Mouse (Mus musculus): Measurements from ENCODE around the gene March7.

Gene March7

DNA sequence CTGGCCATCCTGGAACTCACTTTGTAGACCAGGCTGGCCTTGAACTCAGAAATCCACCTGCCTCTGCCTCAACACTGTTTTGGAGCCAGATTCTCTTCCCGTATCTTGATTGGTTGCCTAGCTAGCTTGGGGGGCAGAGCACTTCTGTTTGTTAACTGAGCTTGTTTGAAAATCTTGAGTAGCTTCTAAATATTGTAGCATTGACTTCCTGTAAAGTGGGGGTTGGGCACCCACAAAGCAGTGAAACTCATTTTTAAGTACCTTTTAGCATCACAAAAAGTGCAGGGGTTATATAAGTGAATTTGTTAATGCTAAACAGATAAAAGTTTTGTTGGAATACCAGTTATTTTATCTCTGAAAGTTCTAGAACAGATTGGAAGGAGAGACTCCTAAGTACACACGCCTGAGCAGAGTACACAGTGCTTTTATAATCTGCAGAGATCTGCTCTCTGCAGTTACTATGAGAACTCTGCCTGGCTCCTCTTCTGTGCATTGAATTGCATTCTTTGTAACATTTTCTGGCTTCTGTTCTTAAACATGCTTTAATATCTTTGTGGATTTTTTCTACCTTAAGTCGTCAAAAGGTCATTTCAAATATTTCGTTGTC is 7.0 kb downstream of the March7 start:
- DNase-seq: no peak

DNA sequence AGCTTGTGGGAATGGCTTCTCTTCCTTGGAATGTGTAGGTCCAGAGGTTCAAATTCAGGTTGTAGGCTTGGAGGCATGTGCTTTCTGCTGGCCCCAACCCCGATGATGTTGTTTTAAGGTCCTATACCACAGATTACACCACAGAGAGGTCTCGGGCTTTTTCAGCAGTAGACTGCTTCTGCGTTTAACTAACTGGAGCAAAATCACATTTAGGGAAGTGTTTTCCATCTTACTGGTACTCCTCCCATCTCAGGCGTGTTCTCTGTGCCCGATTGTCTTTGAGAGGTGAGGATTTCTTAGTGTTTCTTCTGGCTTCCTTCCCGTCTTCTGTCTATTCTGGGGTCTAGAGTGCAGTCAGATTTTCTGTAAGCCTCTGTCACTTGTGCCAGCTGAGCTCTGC is 7.9 kb downstream of the March7 start:
- no peak for DNase-seq

DNA sequence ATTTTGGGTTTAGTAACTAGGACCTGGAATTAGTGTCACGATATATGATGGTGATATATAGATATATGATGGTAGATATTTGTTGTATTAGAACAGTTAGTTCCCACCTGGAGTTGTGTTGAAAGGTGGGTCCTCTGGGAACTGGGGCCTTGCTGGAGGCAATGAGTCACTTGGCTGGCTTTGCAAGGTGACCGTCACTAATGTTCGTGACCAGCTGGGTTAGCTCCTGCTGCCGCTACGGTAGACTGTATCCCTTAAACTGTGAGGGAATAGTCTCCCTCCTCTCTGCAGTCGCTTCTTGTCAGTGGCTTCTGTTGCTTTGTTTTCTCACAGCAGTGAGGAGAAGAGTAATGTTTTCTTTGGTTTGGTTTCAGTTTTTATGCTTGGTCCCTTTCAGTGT is 11.5 kb downstream of the March7 start:
- DNase-seq: no peak

DNA sequence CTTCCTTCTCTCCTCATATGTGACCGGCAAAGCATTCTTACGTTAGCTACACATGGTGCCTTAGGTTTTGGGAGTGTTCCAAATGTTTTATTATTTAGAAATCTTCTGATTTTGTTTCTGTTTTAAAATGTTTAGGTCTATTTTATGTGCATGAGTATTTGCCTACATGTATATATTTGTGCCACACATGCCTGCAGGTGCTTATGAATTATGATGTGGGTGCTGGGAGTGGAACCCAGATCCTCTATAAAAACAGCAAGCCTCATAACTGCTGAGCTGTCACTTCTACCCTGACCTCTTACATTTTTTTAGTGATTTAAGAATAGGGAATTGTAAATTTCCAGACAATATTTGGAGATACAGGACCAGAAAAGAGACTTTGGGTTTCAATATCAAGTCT is 12.3 kb downstream of the March7 start:
- no peak for DNase-seq

DNA sequence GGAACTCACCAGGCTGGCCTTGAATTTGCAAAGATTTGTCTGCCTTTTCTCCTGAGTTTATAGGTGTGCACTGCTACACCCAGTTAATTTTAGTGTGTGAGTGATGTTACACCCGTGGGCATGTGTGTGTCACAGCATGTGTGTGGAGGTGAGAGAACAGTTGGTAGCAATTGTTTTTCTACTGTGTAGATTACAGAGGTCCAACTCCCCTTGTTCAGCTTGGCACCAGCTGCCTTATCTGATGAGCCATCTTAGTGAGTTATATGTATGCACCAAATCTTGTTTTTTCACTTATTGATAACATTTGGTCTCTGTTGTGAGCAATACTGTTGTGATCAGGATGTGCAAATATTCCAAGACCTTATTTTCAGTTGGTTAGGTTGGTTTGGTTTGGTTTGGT is 13.8 kb downstream of the March7 start:
- DNase-seq: no peak

DNA sequence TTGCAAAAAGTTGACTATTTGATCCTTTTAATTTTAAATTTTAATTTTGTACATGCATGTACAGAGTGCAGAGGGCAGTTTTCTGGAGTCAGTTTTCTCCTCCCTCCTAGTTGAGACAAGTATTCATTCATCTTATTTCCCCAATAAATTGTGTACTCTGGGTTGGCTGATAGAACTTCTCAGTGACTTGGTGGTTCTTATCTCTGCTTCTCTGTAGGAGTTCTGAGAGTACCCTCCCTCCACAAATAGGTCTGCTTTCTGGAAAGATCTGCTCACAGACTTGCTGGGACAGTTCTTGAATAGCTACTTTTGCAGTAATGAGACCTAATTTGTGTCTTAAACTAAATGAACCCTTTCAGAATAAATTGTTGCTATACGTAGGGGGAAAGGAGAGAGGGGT is 18.8 kb downstream of the March7 start:
- no peak for DNase-seq

DNA sequence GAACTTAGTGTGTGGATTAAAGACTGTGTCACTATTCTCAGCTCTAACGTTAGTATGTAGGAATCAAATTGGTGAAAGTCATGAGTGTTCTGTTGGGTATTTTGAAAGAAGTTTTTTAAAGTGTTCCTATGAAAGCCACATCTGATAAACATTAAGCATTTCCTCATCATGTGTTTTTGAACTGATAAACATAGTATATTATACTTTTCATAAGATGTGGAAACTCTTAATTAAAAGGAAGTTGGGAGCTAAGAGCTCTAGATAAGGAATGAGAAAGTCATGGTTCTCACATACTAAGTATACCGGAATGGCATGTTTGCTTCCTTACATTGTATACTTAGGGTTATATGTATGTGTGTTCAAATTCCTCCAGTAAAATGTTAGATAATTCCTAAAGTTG is 20.7 kb downstream of the March7 start:
- no peak for DNase-seq

DNA sequence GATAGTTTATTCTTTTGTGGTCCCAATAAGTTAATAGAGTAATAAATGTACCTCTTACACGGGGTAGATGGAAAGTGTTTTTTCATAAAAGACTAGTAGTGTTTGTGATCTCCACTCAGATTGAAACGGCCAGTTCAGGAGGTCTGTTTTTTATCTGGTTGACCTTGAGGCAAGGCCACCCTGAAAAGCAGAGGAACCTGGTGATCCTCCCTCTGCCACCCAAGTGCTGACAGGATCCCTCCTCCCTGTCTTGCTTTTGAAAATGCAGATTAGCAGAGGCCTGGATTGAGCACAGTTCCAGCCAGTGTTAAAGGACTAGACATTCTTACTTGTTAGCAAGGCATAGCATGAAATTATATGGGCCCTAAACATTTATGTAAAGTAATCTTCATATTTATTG is 23.5 kb downstream of the March7 start:
- no peak for DNase-seq

DNA sequence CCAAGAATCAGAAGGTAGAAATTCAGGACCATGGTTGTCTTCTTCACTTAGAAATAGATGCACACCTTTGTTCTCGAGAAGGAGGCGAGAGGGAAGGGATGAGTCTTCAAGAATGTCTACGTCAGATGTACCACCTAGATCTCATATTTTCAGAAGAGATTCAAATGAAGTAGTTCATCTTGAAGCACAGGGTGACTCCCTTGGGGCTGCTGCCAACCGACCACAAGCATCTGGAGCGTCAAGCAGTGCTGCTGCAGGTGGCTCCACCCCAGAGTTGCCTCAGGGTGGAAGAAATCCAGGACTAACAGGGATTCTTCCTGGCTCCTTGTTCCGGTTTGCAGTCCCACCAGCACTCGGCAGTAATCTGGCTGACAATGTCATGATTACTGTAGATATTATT is 24.8 kb downstream of the March7 start:
- DNase-seq: no peak

DNA sequence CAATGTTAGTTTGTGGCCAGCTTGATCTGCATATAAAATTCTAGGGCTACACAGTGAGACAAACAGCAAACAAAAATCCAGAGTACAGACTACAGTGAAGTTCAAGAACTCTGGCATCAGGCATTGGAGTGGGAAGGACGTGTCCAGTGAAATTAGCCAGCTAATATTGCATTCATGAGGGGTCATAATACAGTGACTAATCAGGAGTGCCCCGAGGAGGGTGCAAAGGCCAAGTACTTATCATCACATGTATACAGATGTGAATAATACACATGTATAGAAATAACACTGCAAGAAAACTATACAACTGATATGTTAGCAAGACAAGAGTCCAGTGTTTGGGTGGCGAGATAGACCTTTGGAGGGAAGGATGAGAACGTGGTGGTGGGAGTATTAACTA is 43.1 kb downstream of the March7 start:
- no peak for DNase-seq

DNA sequence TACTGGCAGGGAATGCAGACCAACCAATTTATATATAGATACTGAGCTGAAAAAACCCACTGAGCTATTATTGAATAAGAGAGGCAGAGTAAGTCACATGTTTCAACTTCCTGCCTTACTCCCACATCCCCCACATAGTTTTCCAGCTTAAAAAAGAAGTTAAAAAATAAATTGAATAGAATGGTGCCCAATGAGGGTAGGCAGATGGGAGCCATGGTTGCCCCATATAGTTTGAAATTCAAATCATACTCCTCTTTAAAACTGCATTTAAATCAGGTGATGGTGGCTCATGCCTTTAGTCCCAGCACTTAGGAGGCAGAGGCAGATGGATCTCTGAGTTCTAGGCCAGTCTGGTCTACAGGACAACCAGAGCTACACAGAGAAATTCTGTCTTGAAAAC is 43.8 kb downstream of the March7 start:
- DNase-seq: no peak

DNA sequence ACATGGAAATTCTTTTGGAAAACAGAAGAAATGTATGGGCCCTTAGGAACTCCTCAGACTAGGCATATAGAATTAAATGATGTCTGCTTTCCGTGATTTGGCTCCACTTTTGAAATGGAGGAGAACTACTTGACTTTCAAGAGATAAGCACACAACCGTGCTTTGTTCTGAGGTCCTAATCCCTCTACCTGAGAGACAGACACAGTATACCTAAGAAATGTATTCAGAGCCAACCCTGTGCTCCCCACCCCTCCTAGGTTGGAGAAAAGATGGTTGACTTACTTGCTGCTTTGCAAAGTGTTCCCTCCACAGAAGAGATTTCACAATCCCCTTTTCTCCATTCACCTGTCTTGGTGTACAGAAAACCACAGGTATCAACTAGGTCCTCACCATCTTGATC is 47.1 kb downstream of the March7 start:
- no peak for DNase-seq

DNA sequence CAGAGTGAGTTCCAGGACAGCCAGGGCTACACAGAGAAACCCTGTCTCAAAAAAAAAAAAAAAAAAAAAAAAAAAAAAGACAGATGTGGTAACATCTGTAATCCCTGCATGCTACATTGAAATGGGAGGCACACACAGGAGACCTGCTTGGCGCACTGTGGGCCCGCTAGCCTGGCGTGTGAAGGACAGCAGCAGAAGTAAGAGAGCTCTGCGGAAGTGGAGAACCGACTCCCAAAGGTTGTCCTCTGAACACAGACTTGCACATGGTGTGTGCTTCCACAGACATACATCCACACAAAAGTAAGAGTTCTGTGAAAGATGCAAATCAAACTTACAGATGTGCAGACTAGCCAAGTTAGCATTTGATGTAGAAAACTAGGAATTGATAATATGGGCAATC is 49.5 kb downstream of the March7 start:
- no peak for DNase-seq

DNA sequence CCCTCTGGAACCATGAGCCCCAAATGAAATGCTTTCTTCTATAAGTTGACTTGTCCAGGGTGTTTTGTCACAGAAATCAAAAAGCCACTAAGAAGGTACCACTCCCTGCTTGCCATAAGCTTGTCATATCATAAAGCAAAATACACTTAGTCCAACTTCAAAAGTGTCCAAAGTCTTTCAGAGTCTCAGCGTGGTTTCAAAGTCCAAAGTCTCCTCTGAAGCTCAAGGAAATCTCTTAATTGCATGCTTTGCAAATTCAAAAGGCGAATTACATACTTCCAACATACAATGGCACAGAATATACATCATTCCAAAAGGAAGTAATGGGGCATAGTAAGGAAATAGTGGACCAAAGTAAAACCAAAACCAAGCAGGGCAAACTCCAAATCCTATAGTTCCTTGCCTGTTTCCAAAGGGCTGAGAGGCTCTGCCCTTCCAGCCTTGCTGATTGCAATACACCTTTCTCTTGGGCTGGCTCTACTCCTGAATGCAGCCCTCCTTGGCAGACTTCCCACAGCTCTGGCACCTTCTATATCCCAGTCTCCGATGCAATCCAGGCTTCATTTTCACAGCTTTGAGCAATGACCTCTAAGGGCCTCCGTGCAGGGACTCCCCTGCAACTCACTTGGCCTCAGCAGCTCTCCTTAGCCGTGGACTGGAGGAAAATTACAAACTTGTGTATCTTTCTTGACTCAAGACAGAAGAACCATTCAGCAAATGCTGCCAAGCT is 51.1 kb downstream of the March7 start:
- DNase-seq: no peak

DNA sequence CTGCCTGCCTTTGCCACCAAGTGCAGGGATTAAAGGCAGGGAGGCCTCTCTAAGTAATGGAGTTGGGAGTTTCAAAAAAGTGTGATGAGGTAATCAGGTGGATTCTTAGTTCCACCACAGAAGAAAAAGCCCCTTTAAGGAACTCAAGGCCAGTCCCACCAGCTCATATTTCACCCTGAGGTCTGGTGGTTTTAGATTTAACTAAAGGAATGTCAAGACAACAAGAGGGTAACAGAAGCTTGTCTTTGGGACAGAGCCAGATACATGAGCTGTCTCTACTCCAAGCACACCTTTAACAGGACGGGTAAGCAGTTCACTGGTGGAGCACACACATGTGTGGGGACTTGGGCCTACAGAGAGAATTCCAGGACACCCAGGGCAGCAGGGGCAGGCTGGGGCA is 57.9 kb downstream of the March7 start:
- DNase-seq: no peak

DNA sequence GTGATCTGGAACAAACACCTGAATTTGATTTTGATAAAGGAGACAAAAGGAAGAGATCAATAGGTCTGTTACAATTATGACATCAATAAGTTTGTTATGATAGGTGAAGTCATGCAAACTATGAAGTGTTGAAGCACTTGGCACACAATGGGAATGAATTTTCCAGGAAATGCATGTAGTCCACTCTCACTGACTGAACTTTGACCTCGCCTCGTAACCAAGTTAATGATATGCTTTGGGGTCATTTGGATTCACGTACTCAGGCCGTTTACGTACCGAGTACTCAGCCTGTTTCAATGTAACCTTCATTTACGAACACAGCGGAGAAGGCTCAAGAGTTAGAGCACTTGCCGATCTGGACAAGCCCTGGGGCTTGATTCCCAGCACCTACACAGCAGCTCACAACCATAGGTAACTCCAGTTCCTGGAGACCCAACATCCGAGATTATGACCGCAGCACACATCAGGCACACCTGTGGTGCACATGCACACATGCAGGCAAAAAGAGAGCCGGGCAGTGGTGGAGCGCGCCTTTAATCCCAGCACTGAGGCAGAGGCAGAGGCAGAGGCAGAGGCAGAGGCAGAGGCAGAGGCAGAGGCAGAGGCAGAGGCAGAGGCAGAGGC is 60.3 kb downstream of the March7 start:
- DNase-seq: no peak

DNA sequence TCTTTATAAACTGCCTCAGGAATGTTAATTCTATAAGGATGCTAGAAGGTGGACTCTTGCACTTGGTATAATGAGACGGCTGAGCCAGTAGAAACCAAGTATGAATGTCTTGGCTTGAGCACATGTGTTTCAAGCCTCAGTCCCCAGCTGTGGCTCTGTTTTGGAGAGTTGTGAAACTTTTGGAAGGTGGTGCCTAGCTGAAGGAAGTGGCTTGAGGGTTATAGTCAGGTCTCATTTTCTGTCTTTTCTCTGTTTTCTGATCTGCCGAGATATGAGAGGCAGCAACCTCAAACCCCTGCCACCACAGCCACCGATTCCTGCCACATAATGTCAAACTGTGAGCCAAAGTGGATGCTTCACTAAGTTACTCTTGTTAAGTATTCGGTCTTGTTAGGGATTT is 68.9 kb downstream of the March7 start:
- no peak for DNase-seq

DNA sequence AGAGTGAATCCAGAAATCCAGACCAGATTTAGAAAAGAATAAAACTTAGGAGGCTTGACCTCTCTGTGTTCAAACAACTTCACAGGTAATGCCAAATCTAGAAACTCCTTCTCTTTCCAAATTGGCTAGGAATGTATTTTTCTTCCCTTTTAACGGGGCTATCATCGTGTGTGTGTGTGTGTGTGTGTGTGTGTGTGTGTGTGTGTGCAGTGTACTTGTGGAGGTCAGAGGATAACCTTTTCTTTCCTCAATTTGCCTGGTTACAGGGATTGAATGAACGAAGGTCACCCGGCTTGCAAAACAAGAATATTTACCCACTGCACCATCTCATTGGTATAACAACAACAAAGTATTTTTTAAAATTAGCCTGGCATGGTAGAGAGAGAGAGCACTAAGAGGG is 72.9 kb downstream of the March7 start:
- DNase-seq: no peak

DNA sequence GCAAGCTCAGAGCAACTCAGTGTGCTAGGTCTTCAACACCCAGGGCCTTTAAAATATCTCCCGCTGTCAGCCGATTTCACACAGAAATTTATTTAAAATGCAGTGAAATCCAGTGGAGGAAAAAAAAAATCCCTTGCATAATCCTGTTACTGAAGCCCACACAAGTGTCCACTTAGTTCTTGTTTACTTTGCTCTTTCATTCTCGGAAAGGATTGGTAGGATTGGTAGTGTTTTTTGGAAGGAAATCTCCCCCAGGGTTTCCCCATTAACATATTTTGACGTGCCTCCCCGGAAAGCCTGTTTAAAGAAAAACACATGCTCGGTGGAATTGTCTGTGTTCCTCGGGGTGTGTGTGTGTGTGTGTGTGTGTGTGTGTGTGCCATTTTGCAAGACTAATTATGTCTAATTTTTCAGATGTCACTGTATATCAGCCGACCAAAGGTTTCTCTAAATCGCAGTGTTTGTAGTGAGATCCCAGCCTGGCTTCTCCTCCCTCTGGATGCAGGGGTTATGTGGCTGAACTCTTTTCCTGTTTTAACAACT is 73.6 kb downstream of the March7 start:
- no peak for DNase-seq

DNA sequence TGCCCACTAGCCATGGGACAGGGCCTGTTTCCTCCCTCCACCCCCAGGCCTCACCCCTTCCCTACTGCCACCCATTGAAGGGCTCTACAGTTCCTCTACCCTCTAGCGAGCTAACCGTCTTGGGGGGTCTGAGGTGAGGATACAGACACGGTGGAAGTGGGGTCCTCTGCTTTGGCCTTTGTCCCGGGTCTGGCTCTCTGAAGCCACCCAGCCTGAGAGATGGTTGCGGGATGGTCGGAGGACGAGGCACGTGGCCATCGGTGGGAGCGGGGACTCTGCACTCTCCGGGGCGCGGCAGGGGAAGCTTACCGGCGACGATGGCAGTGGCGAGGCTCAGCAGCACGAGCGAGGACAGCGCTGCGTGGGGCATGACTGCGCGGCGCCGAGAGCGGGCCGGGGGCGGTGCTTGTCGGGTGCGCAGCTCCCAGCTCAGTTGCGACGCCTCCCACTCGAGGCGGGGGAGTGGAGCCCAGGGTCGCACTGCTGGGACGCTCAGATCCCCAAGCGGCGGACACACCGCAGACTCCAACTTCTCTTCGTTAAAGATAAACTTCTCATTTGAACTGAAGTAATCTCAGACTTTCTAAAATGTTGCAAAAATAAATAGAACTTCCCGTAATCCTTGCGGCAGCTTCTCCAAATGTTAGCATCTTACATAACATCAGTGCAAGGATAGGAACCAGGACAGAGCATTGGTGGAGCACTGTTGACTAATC is 74.2 kb downstream of the March7 start:
- DNase-seq: peak; percentile 50

DNA sequence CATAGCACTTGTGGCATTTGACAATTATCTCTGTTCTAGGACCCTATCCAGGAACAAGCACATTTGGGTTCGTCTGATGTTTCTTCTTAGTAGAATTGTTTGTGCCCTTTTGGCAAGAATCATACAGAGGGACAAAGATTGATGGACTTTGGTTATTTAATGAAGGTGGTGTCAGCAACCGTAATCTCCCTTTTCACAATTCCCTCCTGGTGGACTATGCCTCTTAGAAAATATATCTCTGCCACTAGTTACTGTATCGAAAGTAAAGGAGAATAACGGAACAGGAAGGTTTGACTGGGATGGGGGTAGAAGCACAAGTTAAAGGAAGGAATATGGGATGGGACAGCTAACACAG is 74.8 kb downstream of the March7 start, which contains the start of gene Cd302:
Gene Cd302, minus strand, starts transcription at position 22 of the 355 bp plus-strand sequence.
- DNase-seq: no peak

DNA sequence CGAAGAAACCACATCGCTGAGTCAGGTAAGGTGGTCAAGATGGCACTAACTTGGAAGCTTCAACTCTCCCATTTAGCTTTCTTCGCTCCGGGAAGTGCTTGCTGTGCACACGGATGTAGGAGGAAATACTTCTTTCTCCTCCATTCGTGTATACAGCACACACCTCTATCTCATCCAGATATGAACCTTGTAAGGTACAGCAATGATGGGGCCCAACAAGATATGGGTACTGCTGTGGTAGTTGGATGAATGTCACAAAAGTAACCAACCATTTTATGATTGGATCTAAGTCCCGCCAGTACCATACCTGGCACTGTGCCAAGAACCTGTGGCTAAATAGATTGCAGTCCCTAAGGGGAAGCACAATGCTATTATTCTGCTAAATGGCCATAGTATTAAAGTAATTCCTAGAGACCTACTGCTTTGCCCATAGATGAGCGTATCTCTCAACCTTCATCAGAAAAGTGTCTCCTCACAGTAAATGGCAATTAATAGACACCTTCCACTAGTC is 75.5 kb downstream of the March7 start:
- DNase-seq: no peak

DNA sequence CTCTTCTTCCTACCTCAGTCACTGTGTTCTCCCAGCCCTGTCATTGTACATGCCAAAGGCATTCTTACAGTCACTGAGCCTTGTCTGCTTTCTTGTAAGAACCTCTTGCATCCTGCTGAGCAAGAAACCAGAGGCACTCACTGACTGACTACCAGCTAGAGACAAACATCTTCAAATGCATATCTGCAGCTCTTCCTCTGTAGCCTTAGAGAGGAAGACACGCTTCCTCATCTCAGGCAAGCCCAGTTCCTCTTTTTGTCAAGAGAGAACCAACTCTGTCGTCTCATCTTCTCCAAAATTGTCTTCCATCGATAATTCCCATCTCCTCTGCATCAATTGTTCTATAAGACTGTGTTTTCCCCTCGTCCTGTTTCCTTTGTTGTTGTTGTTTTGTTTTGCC is 78.9 kb downstream of the March7 start:
- DNase-seq: no peak

Measured in liver (tissue).